Mouse (Mus musculus) cerebellum, adult (tissue): ENCODE data around the gene 1700029H14Rik.

Source experiments
- ATAC-seq: cut with Nextera tagmentation; 2 replicates; pipeline ENCODE4 v1.9.2; 2017; ENCODE audit warnings: mild to moderate bottlenecking, moderate library complexity, mixed read lengths; ENCODE audit not compliant: insufficient number of reproducible peaks, low FRiP score, low TSS enrichment

Gene 1700029H14Rik

DNA sequence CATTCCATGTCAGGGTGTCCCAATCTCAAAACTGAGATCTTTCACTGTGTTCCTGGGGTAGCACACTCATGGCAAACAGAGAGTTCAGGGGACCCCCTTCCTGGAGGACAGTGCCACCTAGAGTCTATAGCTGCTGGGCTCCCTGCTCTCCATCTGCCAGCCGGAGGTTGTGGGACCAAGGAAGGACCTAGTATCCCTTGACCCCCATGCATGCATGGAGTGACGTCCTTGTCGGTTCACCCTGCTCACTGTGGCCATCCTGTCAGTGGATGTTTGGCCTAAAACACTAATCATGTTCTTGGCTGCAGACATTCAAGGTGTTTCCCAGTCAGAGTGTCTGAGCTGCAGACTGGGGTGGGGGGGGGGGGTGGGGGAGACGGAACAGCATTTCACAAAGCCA, 14.0 kb downstream of the 1700029H14Rik start:
- no peak for ATAC-seq

DNA sequence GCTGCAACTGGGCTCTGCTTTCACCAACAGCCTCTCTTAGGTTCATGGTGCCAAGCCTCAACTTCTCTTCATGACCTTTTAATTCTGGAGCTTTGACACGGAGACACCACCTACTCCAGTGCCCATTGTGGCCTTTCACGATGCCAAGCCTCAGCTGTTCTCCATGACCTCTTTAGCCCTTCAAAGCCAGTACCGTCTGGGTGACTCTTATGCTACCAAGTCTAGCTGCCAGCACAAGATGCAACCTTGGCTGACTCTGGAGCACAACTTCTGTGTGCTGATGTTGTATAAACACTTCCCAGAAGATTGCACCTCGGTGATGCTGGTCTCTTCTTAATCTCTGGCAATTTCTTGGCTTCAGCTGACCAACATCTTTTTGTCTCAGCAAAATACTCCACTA, 15.8 kb downstream of the 1700029H14Rik start:
- no peak for ATAC-seq

DNA sequence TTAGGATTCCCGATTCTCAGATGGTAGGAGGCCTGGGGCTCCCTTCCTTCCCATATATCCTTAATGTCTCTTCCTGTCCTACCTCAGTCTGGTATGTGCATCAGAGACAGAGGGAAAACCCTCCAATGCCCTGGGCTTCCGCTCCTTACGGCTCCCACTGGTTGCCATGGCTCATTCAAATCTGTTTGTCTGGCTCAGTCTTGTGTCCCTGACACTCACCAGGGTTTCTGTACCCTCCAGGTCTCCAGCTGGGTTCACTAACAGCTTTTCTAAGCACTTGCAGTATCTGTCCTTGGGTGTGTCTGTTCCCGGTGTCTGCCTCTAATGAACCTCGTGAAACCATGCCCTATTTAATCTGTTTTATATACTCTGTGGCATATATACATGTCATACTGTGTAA, 20.7 kb downstream of the 1700029H14Rik start:
- no peak for ATAC-seq

DNA sequence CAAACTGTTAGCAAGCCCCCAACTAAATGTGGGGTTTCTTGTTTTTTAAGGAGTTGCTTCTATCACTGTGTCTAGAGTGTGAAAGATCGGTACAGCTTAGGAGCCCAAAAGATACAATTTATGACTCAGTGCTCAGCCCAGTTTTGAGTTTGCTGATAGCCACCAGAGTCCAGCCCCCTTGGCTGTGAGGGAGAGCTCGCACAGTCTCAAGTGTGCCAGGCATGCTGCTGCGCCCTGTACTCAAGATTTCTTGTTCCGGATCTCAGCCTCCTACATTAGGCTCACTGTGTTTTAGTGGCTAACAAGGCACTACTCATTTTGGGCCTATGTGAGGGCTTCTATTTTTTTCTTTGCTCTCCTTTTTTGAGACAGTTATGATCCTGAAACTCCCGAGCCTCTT, 22.1 kb downstream of the 1700029H14Rik start:
- ATAC-seq, result no peak

DNA sequence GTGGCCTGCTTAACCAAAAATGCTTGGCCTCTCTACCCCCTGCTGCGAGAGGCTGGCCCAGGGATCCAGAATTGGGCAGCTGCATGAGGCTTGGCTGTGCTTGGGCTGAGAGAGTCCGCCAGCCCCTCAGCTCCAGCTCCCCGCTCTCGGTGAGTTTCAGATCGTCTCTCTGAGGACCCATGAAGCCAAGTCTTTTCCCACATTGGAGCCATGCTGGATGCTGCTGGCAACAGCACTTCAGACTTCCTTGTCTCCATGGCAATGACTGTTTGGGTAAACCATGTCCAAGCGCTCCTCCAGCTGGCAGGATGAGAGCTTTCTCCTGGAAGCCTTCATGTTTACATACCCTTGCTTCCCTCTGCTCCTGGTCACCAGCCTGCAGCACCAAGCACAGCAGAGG, 23.4 kb downstream of the 1700029H14Rik start:
- 0 out of 2 replicates have a peak, but pooled peaks have one; percentile 36 for ATAC-seq

DNA sequence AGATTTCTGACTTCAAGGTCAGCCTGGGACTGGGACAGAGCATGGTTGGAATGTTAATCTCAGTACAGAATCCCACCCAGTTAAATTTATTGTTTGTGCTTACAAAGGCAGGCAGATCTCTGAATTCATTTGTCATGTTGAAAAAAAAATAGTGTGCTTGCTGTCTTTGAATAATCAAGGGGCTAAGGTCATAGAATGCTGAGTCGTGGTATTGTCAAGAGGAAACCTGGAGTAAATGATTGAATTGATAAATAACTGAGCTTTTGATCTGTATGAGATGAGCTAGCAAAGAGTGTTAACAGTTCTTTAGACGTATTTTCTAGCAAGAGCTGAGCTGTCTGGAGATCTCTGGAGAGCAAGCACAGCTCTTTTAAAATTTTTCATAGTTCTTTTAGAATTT, 25.2 kb downstream of the 1700029H14Rik start:
- ATAC-seq, result no peak

DNA sequence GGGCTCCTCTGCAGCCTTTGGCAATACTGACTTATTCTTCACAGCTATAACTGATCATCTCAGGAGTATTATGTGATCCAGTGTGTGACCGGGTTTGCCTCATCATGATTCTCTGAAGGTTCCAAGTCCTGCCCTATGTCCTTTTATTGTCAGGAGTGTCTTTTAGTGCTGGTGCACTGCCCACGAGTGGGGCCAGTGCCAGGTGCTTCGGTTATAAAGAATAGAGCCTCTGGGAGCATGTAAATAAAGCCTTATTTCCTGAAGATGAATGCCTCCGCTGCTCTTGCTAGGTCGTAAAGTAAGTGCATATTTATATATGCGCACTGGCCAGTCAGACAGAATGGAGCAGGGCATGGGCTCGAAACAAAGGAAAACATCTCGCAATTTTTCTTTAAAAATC, 29.1 kb downstream of the 1700029H14Rik start:
- no peak for ATAC-seq

DNA sequence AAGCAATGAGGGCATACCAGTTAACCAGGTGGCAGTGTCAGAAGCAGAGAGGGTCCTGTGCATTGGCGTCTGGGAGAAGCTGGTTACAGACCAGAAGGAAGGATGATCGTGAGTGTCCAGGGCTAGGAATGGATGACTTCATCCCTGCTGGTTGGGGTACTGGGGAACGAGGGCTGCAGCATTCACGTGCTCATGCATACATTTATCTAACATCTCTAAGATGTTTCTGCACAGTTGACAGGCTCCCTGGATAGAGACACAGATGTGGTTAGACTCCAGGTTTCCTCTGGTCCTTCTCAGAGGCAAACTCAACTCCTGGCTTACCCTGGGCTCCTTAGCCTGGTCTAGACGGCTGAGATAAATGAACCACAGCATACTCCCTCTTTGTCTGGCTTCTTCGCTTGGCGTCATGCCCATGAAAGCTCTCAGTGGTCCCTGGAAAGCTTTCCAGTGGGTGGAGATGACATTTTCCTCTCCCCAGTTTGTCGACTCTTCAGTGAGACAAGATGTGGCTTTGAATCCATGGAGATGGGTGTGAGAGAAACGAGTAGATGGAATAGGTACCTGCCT, 30.6 kb downstream of the 1700029H14Rik start:
- ATAC-seq, result no peak

DNA sequence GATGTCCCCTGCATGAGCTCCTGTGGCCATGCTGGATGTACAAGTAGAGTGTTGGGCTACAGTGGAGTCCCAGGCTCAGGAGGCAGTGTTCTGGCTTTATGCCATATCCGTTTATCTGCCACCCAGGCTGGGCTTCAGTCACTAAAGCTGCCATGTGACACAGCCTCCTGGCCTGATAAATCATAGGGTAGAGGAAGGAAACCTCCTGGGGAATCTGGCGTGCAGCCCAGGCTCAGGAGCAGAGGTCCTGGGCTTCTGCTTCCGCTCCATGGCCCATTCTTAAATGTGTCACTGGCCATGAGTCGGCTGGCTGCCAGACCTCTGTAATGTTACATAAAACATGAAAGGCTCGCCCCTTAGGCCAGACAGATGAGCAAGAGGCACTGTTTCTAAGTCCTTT, 31.3 kb downstream of the 1700029H14Rik start:
- peak; percentile 78 for ATAC-seq

DNA sequence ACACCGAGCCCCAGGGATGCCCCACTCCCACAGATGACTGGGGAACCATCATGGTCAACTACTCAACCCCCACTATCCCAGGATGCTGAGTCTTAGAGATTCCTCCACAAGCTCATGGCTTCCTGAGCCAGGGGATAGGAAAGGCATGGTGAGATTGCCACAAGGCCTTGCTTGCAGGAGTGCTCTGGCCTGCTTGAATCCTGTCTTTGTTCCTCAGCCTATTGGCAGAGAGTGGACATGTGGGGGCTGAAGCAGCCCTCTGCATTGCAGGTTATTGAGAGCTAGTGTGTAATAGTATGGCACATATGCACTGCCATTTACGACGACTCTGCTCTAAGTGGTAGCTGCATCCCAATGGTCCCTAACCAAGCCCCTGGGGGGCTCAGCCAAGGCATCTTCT, 31.9 kb downstream of the 1700029H14Rik start:
- ATAC-seq, result peak; percentile 21; the same call in 1 of the 2 replicates

DNA sequence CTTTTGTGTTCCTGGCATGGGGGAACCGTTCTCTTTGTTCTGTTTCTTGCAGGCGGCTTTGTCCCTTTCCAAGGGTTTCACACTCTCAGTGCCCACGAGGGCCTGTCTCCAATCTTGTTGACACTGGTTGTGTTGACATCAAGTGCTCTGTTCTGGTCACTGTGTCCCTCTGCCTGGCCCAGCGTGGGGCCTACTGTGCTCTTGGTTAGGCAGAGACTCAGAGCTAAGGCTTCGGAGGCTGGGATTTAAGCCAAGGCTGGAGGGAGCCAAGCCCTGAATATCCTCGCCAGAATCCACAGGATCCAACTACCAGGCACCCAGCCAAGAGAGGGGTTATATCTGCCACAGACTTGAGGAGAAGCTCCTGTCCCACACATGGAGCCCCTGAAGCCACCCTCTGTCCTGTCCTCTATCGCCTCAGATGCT, 32.4 kb downstream of the 1700029H14Rik start:
- peak; percentile 82 for ATAC-seq

DNA sequence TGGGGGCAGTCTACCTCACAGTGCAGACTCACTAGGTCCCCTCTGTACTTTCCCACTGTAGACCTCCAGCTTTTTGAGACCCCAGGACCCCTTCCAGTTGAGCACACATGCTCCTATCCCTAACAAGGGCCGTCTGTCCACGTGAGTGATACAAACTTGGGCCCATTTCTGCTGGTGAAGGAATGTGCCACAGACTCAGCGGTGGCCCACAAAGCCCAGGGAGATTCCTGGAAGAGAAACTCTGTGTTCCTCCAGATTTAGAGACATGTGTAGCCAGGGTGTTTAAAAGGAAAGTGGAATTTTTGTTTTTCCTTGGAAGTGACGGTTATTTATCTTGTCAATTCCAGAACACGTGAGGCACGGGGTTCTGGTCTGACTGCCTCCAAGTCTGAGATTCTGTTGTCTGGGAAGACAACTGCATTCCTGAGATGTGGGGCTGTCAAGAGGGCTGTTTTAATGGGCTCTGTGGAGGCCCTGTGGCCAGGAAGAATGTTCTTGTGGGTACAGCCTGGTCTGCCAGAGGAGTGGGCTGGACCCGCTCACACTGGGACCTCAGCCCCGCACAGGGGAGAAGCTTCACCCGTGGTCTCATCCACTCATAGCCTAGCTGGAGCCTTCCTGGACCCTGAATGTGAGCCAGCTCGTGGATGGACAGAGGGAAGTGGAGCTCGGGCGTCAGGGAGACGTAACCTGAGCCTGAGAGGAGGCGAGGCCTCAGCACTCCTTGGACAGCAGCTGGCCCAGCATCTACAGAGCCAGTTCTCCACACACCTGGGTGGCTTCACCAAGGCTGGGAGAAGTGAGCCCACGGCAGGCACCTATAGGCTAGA, 33.0 kb downstream of the 1700029H14Rik start:
- ATAC-seq, result no peak

DNA sequence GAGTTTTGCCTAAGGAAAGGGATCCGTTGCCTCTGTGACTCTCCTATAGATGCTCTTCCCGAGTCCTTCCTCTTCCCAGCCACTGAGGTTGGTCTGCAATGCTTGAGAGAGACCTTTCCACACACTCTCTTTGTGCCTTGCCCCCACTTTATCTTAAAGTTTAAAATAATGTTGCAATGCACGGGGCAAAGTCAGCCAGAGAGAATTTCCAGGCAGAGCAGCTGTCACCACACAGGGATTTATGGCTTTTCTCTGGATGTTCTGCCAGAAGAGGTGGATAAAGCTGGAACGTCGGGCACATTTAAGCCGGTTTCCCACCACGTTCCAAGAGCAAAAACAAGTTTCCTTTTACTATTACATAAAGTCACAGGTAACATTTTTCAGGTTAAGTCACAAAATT, 40.9 kb downstream of the 1700029H14Rik start:
- ATAC-seq, result no peak

DNA sequence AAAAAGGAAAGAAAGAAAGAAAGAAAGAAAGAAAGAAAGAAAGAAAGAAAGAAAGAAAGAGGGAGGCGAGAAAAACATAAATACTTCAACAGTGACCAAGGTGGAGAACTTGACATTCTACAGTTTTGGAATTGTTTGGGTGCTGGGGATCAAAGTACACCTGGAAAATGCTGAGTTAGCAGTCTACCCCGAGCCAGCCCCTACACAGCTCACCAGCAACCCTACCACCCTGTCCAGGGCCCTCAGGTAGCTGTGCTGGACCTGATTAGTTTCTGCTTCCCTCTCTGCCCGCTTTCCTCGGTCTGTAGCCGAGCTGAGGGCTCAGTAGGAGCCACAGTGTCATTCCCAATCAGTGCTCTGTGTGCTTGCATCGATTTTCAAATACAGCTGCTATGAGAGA, 41.9 kb downstream of the 1700029H14Rik start:
- no peak for ATAC-seq

DNA sequence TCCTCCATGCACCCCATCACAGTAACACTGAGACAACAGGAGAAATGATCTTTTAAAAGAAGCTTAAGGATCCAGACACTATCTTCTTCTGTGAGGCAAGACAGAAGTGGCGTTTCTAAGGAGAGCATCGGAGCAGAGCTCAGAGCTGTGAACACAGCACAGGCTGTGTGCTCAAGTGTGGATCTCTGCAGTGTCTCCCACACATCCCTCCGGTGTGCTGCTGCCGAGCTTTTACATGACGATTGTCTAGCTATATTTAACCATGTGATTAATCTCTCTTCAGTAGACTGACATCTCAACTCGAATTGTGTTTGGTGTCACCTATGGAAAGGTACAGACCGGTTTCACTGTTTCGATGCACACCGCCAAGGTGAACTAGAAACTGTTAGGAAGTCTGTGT, 42.8 kb downstream of the 1700029H14Rik start:
- ATAC-seq, result no peak

DNA sequence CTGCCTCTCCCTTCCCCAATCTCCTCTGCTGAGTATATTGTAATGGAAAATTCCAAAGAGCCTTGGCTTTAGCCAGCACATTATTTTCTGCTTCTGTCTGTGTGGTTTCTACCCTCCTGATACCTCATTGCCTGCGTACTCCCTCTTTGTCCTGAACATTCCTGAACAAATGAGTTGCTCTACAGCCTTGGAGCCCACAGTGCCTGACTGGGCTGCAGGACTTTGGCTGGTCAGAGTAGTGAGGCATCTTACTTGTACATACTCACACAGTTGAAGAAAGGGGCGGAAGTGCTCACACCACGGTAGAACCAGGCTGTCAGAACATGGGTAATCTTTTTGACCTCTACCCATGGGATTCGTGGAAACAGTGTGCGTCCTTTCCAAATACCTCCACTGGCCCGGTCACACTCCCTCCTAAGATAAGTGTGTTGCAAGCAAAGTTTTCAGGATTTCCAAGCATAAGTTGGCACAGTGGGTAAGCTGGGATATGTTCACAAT, 44.9 kb downstream of the 1700029H14Rik start:
- no peak for ATAC-seq

DNA sequence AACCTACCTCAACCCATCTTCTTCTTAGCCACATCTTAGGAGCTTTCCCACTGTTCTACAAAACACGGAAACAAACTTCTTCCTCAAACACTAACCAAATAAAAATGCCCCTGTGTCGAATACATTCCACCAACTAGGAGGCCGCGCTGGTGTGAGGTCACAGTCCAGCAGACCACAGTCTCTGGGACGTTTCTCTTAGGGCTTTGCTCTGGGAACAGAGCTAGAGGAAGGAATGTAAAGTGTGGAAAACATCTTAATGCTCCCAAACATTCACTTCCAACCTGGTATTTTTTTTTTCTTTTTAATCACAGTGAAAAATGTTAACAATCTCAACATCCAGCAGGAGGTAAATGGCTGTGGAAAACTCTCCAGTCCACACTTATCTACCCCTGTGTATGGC, 45.5 kb downstream of the 1700029H14Rik start:
- no peak for ATAC-seq

DNA sequence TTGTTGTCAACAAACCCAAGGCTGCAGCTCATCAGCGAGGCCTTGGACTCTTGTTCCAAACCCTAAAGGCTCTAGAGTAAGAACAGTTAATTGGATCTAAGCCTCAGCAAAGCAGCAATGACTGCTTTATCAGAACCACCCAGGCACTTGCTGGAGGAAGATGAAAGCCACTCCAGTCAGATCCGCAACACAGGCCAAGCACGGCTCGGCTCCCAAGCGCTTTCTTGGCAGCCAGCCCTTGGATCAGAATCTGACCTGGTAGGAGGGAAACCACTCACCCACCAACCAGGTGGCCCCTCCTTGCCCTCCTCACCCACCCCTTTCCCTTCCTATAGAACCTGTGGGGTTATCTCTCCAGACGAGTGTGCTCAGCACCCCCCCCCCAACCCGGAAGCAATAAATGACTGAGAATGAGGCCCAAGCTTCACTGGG, 46.2 kb downstream of the 1700029H14Rik start:
- ATAC-seq, result no peak

DNA sequence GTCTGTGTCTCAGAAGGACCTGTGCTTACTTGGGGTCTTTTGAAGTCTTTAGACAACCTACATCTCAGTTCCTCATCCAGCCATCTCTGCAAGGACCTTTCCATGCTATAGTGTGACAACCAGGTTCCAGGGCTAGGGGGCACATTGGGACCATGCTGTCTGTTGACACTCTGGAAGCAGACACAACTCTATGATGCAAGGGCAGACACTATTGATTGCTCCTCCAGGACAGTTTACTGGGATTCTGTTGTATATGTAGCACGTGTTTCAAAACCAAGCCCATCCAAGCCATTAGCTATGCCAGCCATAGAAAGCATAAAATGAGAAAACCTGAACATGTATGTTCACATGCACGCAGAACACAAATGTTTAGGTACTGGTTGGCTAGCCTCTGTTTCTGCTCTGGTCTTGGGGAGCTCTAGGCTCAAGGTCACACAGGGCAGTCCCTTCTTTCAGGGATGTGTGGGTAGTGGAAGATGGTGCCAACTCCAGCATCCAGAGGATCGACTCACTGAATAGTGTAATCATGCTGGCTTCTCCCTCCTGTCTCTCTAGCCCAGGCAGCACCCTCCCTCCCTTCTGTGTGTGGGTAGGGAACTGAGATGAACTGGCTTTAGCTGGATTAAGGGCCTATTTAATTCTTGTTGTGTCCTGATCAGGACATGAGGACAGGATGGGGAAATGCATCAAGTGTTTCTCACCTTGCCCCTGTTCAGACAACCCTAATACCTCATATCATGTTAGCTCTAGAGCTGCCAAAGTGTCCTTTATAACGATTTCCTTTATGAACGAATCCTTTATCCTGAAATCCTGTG, 48.5 kb downstream of the 1700029H14Rik start:
- no peak for ATAC-seq

DNA sequence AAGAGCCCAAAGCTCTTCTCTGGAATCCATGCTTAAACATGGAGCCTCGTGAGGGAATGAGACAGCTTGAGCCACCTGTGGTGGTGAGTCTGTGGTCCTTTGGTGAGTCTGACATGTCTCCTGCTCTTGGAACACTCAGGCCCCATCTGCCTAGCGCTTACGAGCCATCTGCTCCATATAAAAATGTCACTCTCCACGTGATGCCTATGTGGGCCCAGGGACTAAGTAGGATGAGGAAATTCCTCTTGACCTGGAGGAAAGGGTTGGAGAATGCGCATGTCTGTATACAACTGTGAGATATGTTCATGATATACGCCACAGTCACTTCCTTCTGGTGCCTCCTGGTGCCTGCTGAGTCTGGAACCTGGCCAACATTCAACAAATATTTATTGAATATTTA, 49.6 kb downstream of the 1700029H14Rik start:
- ATAC-seq, result peak; percentile 80

DNA sequence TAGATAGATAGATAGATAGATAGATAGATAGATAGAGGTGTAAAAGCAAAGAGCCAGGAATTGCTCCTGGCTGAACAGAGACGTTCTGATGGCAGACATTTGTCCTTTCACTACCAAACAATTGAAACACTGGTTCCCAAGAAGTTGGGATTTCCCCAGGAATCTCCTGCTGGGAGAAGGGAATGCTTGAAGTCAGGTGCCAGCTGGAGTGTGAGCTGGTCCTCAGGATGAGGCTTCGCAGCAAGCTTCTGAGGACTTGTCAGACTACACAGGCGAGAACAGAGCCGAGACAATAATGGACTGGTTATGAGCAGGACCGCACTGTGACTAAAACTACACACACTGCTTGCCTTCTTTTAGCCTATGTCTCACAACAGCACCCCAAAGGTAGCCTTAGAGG, 50.2 kb downstream of the 1700029H14Rik start:
- 0 out of 2 replicates have a peak, but pooled peaks have one; percentile 46 for ATAC-seq
